Mouse (Mus musculus): ENCODE results near the gene Pdzrn3. TPM values are rescaled to one million over a fixed set of nuclear protein-coding genes. Genes with fewer than 3 reads are reported as not detected.

Pdzrn3 gene
- polyA plus RNA-seq, 1 experiment from 2014 or later: 27.2 TPM

DNA sequence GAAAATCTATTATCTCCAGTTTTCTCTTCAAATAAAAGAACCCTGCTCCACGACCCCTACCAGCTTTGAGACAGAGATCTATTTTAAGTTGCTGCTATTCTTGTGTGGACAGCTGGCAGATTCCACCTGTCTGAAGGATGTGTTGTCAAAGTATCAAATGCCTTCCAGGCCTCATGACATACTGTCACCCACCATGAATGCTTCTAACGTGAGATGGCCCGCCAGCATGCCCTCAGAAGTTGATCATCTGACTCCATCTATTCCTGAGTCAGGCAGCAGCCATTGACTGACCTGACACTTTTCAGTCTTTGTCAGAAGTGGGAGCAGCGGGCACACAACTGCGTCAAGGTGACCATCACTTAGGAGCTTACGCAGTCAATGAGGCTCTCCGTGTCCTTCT, 37.6 kb downstream of the Pdzrn3 start:
- Histone ChIP-seq H3K4me1 (no peaks in the 10 kb centered on the region), H3K36me3 (no peaks in the 10 kb centered on the region), H3K9ac (no peak overlapping the region), H3K9me3 (replicated peaks) (no peaks in the 10 kb centered on the region), H3K4me2 (replicated peaks) (no peak overlapping the region), H3K4me3 (no peak overlapping the region), H3K27ac (no peak overlapping the region), H3K27me3 (no peaks in the 10 kb centered on the region)
- WGBS: 87% methylated on average over 7 of the region's 7 CpGs
- ATAC-seq (ENCODE audit: low FRiP score): no peak

DNA sequence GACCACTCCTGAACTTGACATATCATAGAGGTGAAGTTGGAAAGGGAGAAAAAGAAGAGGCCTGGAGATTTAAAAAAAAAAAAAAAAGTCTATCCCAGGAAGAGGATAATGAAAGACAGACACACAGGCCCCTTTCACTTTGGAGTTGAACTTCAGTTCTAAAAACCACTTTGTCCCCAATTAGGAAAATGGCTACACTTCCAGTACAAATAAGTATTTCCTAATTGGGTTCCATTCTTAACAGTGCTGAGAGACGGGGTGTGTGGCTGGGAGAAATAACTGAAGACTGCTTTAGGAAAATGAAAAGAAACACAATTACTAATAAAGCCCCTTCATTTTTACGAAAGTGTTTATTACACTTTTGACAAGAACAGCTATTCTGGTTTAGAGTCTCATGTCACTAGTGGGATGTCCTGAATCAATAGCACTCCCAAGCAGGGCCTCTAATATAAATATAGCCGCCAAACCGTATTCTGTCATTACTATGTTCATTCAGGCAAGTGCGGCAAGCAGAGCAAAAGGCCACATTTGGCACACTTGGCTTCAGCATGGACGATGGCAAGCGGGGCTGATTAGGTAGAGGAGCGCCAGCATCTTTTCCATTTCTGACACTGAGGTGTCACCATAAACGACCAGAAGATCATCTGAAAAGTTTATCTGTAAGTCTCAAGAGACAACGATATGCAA, 39.7 kb downstream of the Pdzrn3 start:
- ATAC-seq (ENCODE audit: low FRiP score): no peak
- no peak overlapping the region for H3K4me2 ChIP-seq (replicated peaks)
- no peaks in the 10 kb centered on the region for H3K9me3 ChIP-seq (replicated peaks)
- WGBS: 86% methylated on average over 10 of the region's 10 CpGs
- no peaks in the 10 kb centered on the region for H3K36me3 ChIP-seq
- H3K27ac ChIP-seq: no peak overlapping the region
- H3K27me3 ChIP-seq: no peaks in the 10 kb centered on the region
- H3K9ac ChIP-seq: no peak overlapping the region
- no peaks in the 10 kb centered on the region for H3K4me1 ChIP-seq
- H3K4me3 ChIP-seq: no peak overlapping the region

DNA sequence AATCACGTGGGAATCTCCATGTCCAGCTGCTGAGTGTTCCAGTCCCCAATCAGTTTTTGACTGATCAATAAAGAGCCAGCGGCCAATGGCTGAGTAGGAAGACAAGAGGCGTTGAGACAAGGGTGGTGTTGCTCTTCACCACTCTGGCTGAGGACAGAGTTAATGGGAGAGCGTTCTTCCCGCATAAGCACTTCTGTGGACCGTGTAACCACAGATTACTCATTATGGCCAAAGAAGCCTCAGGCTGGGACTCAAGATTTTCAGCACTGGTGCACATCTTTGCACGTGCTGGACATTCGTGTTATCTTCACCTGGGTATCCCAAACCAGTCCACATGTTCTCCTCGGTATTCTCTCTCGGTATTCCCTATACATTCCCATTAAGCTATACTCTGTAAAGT, 41.0 kb downstream of the Pdzrn3 start:
- Histone ChIP-seq H3K27me3 (no peaks in the 10 kb centered on the region), H3K9me3 (replicated peaks) (no peaks in the 10 kb centered on the region), H3K36me3 (no peaks in the 10 kb centered on the region), H3K4me1 (0 out of 2 replicates have a peak, but pooled peaks cover 5% of the 10 kb centered on the region), H3K27ac (no peak overlapping the region), H3K4me3 (no peak overlapping the region), H3K4me2 (replicated peaks) (no peak overlapping the region), H3K9ac (no peak overlapping the region)
- ATAC-seq (ENCODE audit: low FRiP score): no peak
- WGBS: 88% methylated on average over 10 of the region's 10 CpGs

DNA sequence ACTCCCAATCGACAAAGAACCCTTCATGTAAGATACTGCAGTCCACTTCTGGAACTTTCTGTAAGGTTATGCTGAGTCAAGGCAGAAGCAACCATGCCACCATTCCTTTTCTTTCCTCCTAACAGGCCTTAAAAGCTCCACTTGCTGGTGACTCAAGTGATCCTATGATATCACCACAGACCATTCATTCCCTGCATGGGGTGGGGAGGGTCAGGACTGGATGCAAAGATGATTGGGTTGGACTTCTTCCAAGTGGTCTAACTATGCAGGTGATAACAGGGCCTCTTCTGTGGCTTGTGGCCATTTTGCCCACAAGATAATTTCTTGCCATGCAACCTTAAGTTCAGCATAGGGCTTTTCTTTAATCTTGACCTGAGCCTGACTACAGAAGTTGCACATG, 42.0 kb downstream of the Pdzrn3 start:
- Histone ChIP-seq H3K4me2 (replicated peaks) (no peak overlapping the region), H3K9ac (no peak overlapping the region), H3K36me3 (no peaks in the 10 kb centered on the region), H3K27me3 (no peaks in the 10 kb centered on the region), H3K4me3 (no peak overlapping the region), H3K27ac (no peak overlapping the region), H3K4me1 (0 out of 2 replicates have a peak, but pooled peaks cover 5% of the 10 kb centered on the region), H3K9me3 (replicated peaks) (no peaks in the 10 kb centered on the region)
- ATAC-seq (ENCODE audit: low FRiP score): no peak
- WGBS: 88% methylated on average over 1 of the region's 1 CpGs

DNA sequence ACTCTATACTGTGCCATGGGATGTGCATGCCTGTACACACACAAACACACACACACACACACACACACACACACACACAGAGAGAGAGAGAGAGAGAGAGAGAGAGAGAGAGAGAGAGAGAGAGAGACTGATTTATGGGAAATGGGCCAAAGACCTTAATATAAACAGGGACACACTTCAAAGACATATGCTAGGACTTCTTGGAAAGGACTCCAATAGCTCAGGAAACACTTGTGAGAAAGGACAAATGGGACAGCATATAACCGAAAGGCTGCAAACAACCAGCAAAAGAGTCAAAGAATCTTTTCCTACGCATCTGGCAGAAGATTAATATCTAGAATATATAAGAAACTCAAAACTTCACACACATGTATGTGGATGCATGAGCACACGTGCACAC, 43.2 kb downstream of the Pdzrn3 start:
- ATAC-seq (ENCODE audit: low FRiP score): no peak
- no peaks in the 10 kb centered on the region for H3K36me3 ChIP-seq
- H3K9ac ChIP-seq: no peak overlapping the region
- no peaks in the 10 kb centered on the region for H3K27me3 ChIP-seq
- no peaks in the 10 kb centered on the region for H3K9me3 ChIP-seq (replicated peaks)
- WGBS: 92% methylated on average over 3 of the region's 3 CpGs
- H3K27ac ChIP-seq: no peak overlapping the region
- peaks cover 13% of the 10 kb centered on the region for H3K4me1 ChIP-seq
- H3K4me3 ChIP-seq: no peak overlapping the region
- H3K4me2 ChIP-seq (replicated peaks): no peak overlapping the region

DNA sequence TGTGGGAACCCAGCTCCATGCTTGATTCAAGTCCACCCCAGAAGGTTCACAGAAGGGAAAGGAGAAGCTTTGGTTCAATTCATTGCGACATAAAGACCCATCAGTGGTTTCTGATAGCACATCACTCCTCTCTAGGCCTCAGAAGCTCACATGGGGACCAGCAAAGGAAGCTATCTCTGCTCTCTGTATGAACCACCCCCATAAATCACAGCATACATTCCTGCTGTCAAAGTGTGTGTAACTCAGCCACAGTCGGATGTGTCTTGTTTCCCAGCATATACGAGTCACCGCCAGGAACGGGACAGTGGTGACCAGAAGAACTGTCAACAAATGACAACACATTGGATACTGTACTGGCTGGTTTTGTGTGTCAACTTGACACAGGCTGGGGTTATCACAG, 47.3 kb downstream of the Pdzrn3 start:
- ATAC-seq (ENCODE audit: low FRiP score): no peak
- Histone ChIP-seq H3K9me3 (replicated peaks) (no peaks in the 10 kb centered on the region), H3K4me2 (replicated peaks) (no peak overlapping the region), H3K9ac (no peak overlapping the region), H3K36me3 (no peaks in the 10 kb centered on the region), H3K4me1 (peaks cover 14% of the 10 kb centered on the region), H3K27ac (no peak overlapping the region), H3K27me3 (no peaks in the 10 kb centered on the region), H3K4me3 (no peak overlapping the region)
- WGBS: 69% methylated on average over 5 of the region's 5 CpGs

DNA sequence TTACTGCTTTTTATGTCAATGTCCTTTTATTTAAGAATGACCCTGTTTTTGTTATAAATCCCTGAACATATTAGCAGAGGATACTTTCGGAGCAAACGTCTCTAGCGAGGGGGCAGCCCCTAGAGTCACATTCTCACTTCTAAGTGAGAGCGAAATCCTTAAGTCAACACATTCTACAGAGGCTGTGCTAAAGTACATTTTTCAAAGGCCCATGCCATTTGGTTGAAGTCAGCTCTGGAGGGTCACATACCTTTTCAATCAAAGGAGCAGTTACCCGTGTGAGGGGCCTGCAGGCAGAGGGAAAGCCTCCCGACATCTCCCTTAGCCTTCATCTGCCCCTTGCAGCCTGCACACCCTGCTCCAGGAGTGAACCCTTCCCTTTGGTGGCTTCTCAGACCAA, 48.2 kb downstream of the Pdzrn3 start:
- Histone ChIP-seq H3K4me2 (replicated peaks) (no peak overlapping the region), H3K9me3 (replicated peaks) (no peaks in the 10 kb centered on the region), H3K27me3 (no peaks in the 10 kb centered on the region), H3K9ac (no peak overlapping the region), H3K4me3 (no peak overlapping the region), H3K27ac (no peak overlapping the region), H3K4me1 (peaks cover 14% of the 10 kb centered on the region), H3K36me3 (no peaks in the 10 kb centered on the region)
- WGBS: 37% methylated on average over 6 of the region's 6 CpGs
- no peak for ATAC-seq (ENCODE audit: low FRiP score)

DNA sequence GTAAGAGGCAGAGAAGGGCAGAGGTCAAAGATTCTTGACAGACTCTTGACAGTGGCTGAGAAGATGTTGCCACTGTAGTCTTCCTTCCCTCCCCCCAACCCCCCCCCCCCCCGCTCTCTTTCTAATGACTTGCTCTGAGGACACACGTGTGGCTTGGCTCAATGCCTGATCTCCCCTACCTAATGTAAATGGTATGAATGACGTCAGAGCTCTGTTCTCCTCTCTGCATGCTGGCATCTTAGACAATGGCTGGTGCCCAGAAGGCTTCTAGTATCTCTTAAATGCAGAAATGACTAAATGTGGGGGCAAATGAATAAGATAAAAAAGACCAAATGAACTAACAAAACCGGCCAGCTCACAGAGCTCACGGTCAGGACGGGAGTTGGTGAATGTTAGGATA, 49.2 kb downstream of the Pdzrn3 start:
- no peak overlapping the region for H3K9ac ChIP-seq
- H3K4me3 ChIP-seq: no peak overlapping the region
- H3K27ac ChIP-seq: no peak overlapping the region
- ATAC-seq (ENCODE audit: low FRiP score): no peak
- H3K4me1 ChIP-seq: peaks cover 14% of the 10 kb centered on the region
- WGBS: 62% methylated on average over 6 of the region's 6 CpGs
- H3K4me2 ChIP-seq (replicated peaks): no peak overlapping the region
- no peaks in the 10 kb centered on the region for H3K36me3 ChIP-seq
- no peaks in the 10 kb centered on the region for H3K9me3 ChIP-seq (replicated peaks)
- H3K27me3 ChIP-seq: no peaks in the 10 kb centered on the region

DNA sequence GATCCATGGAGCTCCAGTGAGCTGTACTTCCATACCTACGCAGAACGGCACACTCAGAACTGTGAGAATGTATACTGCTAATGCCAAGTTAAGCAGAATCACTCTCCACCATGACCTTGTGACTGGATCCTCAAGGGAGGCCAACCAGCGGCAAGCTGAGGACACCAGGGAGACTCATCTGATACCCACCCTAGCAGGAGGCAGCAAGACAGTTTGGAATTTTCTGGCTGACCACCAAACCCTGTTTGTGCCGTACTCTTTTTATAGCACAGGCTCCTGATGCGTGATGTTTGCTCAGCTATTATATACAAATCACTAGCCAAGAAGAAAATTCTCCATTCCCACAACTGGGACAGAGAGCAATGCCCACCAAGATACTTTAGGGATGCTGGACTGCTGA, 50.0 kb downstream of the Pdzrn3 start:
- Histone ChIP-seq H3K4me1 (peaks cover 14% of the 10 kb centered on the region), H3K9ac (no peak overlapping the region), H3K36me3 (no peaks in the 10 kb centered on the region), H3K4me2 (replicated peaks) (no peak overlapping the region), H3K4me3 (no peak overlapping the region), H3K9me3 (replicated peaks) (no peaks in the 10 kb centered on the region), H3K27ac (no peak overlapping the region), H3K27me3 (no peaks in the 10 kb centered on the region)
- ATAC-seq (ENCODE audit: low FRiP score): no peak
- WGBS: 87% methylated on average over 5 of the region's 5 CpGs

DNA sequence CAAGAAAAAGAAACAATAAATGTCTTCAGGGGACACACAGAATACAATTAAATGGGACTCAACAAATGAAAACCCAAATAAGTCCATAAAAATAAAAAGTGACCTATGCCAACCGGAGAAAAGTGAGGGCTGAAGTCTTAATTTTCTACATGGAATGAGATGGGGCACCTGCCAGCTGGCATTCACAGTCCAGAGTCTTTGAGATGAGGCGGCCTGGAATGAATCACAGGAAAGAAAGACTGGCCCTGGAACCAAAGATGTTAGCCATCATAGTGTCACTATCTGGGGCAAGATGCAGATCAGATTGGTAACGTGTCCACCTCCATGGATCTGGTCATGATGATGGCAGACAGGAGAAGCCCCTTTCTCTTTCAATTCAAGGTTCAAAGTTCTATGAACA, 50.5 kb downstream of the Pdzrn3 start:
- H3K9ac ChIP-seq: no peak overlapping the region
- no peak overlapping the region for H3K4me3 ChIP-seq
- no peak overlapping the region for H3K27ac ChIP-seq
- WGBS: 92% methylated on average over 3 of the region's 3 CpGs
- H3K4me1 ChIP-seq: peaks cover 14% of the 10 kb centered on the region
- H3K9me3 ChIP-seq (replicated peaks): no peaks in the 10 kb centered on the region
- H3K27me3 ChIP-seq: no peaks in the 10 kb centered on the region
- ATAC-seq (ENCODE audit: low FRiP score): no peak
- H3K36me3 ChIP-seq: no peaks in the 10 kb centered on the region
- H3K4me2 ChIP-seq (replicated peaks): no peak overlapping the region

DNA sequence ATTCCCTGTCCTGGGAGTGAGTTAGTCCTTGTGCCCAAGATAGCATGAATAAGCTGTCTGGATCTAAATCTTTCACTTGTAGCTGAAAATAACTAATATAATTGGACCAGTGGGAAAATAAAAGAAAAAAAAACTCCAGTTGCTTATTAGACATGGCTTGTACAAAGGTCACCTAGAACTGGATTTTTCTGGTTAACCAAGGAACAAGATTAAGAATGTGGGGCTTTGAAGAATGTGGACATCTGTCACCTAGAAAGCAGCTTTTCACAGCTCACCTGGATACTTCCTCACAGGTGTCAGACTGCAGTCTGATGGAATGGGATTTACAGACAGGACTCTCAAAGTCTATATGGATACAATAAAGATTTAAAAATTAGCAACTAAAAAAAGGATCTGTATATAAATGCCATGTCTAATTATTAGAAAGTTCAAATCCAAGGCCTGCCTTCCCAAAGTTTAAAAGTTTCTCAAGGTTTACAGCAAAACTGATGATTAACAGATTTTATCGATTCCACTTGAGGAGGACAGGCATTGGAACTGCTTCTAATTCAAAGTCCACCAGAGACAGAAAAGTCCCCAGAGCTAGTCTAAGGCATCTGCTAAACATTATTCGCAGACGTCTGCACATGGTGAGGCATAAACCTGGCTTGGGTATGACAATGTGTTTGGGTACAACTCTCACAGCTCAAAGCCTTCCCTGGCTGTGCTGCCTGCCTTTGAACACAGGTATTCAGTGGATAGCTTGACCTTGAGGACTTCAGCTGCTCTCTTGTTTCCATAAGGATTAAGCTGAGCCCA, 51.7 kb downstream of the Pdzrn3 start:
- ATAC-seq (ENCODE audit: low FRiP score): no peak

DNA sequence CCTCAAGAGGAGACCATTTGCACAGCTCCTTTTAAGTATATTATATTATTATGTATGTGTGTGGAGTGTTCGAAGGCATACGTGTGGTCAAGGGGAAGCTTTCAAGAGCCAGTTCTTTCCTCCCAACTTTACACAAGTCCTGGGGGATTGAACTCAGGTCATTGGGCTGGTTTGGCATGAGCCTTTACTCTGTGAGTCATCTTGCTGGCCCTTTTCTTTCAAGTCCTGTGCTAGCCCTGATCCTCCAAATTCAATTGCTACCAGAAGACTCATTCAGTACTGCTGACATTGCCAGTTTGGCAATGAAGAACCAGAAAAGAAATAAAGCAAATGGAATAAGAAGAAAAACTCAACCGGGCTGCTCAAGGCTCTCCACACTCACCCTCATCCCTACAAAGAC, 55.1 kb downstream of the Pdzrn3 start:
- H3K4me1 ChIP-seq: no peaks in the 10 kb centered on the region; the same call in 1 of the 2 replicates
- no peak overlapping the region for H3K4me3 ChIP-seq
- 91% methylated on average over 3 of the region's 3 CpGs for WGBS
- no peak overlapping the region for H3K9ac ChIP-seq
- H3K4me2 ChIP-seq (replicated peaks): no peak overlapping the region
- no peaks in the 10 kb centered on the region for H3K36me3 ChIP-seq
- H3K27me3 ChIP-seq: no peaks in the 10 kb centered on the region
- no peak overlapping the region for H3K27ac ChIP-seq
- no peaks in the 10 kb centered on the region for H3K9me3 ChIP-seq (replicated peaks)
- ATAC-seq (ENCODE audit: low FRiP score): no peak

More for the DNA sequence above, 51.7 kb downstream of the Pdzrn3 start:
- H3K4me3 ChIP-seq: no peak overlapping the region
- H3K36me3 ChIP-seq: no peaks in the 10 kb centered on the region
- H3K9me3 ChIP-seq (replicated peaks): no peaks in the 10 kb centered on the region
- 84% methylated on average over 3 of the region's 3 CpGs for WGBS
- H3K4me1 ChIP-seq: peaks cover 9% of the 10 kb centered on the region
- no peak overlapping the region for H3K9ac ChIP-seq
- H3K4me2 ChIP-seq (replicated peaks): no peak overlapping the region
- no peak overlapping the region for H3K27ac ChIP-seq
- no peaks in the 10 kb centered on the region for H3K27me3 ChIP-seq

DNA sequence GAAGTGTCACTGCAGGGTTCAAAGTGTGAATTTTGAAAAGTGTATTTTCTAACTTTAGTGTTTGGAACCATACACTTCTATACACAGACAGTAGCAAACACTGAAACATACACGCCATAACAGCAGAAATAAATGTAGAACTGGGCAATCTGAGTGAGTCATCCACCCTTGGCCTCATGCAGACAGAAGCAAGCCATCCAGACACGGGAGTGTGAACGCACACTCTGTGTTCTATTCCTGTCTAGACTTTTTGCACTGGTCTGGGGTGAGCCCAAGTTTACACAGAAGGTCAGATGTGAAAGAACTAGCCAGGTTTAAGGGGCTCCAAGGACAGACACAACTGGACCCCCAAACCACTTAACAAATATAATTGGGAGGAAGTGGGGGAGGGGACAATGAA, 57.3 kb downstream of the Pdzrn3 start:
- Histone ChIP-seq H3K27me3 (no peaks in the 10 kb centered on the region), H3K4me3 (no peak overlapping the region), H3K9me3 (replicated peaks) (no peaks in the 10 kb centered on the region), H3K36me3 (no peaks in the 10 kb centered on the region), H3K27ac (no peak overlapping the region), H3K9ac (no peak overlapping the region), H3K4me1 (peaks cover 5% of the 10 kb centered on the region; the same call in 1 of the 2 replicates), H3K4me2 (replicated peaks) (no peak overlapping the region)
- ATAC-seq (ENCODE audit: low FRiP score): no peak
- 86% methylated on average over 3 of the region's 3 CpGs for WGBS
